Mouse (Mus musculus): ENCODE results near the gene Pfdn5. TPM values are rescaled to one million over a fixed set of nuclear protein-coding genes. Genes with fewer than 3 reads are reported as not detected.
A peak's percentile ranks its signal among the peaks of the same experiment; 100 is the strongest.

Pfdn5 gene
- 239 and 257 TPM in 2 replicates for polyA plus RNA-seq (2011; ENCODE audit: insufficient read length, low read depth, missing spikeins)

GRCm38 (mm10) chr15:102326022-102326576 is at the start of gene Pfdn5:
TSS of gene Pfdn5 (plus strand) at chr15:102326116.
- TF ChIP-seq POLR2A (IDR thresholded peaks at IDR 0.05; ENCODE audit: low read depth, low read length) (peak; percentile 70), CTCF (IDR thresholded peaks at IDR 0.05; ENCODE audit: borderline replicate concordance, insufficient read depth, low read length) (no peak)
- Histone ChIP-seq H3K27ac (ENCODE audit: insufficient read depth, low read length) (peak within 1 kb of the TSS; percentile 73; the same call in 1 of the 2 replicates), H3K4me1 (ENCODE audit: control insufficient read depth, insufficient read depth, low read length) (no peaks in the 10 kb centered on the region), H3K4me3 (ENCODE audit: insufficient read depth, low read length) (peak within 1 kb of the TSS; percentile 86)

GRCm38 (mm10) chr15:102278726-102279091 is 47.2 kb upstream of the Pfdn5 start:
- no peak for TF ChIP-seq POLR2A (IDR thresholded peaks at IDR 0.05; ENCODE audit: low read depth, low read length)
- no peak for TF ChIP-seq CTCF (IDR thresholded peaks at IDR 0.05; ENCODE audit: borderline replicate concordance, insufficient read depth, low read length)
- H3K4me3 ChIP-seq (ENCODE audit: insufficient read depth, low read length), result peak overlapping the region; percentile 72
- no peak overlapping the region for H3K27ac ChIP-seq (ENCODE audit: insufficient read depth, low read length)
- H3K4me1 ChIP-seq (ENCODE audit: control insufficient read depth, insufficient read depth, low read length), result no peaks in the 10 kb centered on the region

- TF ChIP-seq POLR2A (IDR thresholded peaks at IDR 0.05; ENCODE audit: low read depth, low read length) (peak; percentile 90), CTCF (IDR thresholded peaks at IDR 0.05; ENCODE audit: borderline replicate concordance, insufficient read depth, low read length) (peak; percentile 28; the same call in 1 of the 2 replicates)
- H3K4me3 ChIP-seq (ENCODE audit: insufficient read depth, low read length), result peak within 1 kb of the TSS; percentile 72
- no peaks in the 10 kb centered on the region for H3K4me1 ChIP-seq (ENCODE audit: control insufficient read depth, insufficient read depth, low read length)
- H3K27ac ChIP-seq (ENCODE audit: insufficient read depth, low read length), result peak within 1 kb of the TSS; percentile 72
These were observed 46.7 kb upstream of the Pfdn5 start, which contains the start of gene Mfsd5 for GRCm38 (mm10) chr15:102279092-102279782. TSS of gene Mfsd5 (plus strand) at chr15:102279454.

GRCm38 (mm10) chr15:102279783-102280520 is 46.0 kb upstream of the Pfdn5 start:
- peak overlapping the region; percentile 72 for H3K27ac ChIP-seq (ENCODE audit: insufficient read depth, low read length)
- peak overlapping the region; percentile 72 for H3K4me3 ChIP-seq (ENCODE audit: insufficient read depth, low read length)
- TF ChIP-seq POLR2A (IDR thresholded peaks at IDR 0.05; ENCODE audit: low read depth, low read length) (no peak; the same call in 1 of the 2 replicates), CTCF (IDR thresholded peaks at IDR 0.05; ENCODE audit: borderline replicate concordance, insufficient read depth, low read length) (no peak)
- no peaks in the 10 kb centered on the region for H3K4me1 ChIP-seq (ENCODE audit: control insufficient read depth, insufficient read depth, low read length)

GRCm38 (mm10) chr15:102280623-102281022 is 45.3 kb upstream of the Pfdn5 start:
- Histone ChIP-seq H3K27ac (ENCODE audit: insufficient read depth, low read length) (no peak overlapping the region), H3K4me3 (ENCODE audit: insufficient read depth, low read length) (peak overlapping the region; percentile 72), H3K4me1 (ENCODE audit: control insufficient read depth, insufficient read depth, low read length) (no peaks in the 10 kb centered on the region)
- no peak for TF ChIP-seq CTCF (IDR thresholded peaks at IDR 0.05; ENCODE audit: borderline replicate concordance, insufficient read depth, low read length)
- no peak for TF ChIP-seq POLR2A (IDR thresholded peaks at IDR 0.05; ENCODE audit: low read depth, low read length)

DNA sequence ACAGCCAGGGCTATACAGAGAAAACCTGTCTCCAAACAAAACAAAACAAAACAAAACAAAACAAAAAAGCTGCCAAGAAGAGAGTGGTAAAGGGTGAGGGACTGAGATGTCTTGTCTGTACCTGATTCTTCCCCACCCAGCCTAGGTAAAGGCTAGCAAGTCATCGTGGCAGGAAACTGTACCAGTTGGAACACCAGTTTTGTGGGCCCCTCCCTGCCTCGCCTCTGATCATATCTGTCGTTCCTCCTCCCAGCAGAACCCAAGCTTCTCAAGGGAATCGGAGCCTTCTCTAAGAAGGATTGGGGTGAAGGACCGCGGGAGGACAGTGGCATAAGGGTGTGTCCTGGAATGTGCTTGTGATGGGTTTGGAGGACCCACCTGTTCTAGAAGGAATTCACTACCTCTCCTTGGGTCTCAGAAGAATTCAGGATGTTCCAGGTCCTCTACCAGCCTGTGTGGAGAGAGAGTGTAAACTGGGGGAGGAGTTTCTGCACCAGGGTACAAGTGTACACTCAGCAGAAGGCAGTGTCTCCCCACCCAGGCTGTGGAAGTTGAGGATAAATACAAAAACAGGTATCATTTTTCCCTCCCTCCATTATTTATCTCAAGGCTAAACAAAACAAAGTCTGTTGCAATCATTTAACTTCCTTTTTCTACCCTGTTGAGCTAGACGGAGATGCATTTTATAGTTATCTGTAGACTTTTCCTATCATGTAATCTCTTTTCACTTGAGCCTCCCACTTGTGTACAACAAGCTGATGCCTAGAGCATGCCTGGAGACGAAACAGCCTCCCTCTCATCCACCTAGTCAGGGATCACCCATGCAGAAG is 43.2 kb upstream of the Pfdn5 start:
- no peak overlapping the region for H3K27ac ChIP-seq (ENCODE audit: insufficient read depth, low read length)
- H3K4me1 ChIP-seq (ENCODE audit: control insufficient read depth, insufficient read depth, low read length), result no peaks in the 10 kb centered on the region
- H3K4me3 ChIP-seq (ENCODE audit: insufficient read depth, low read length), result no peak overlapping the region
- TF ChIP-seq CTCF (IDR thresholded peaks at IDR 0.05; ENCODE audit: borderline replicate concordance, insufficient read depth, low read length) (no peak), POLR2A (IDR thresholded peaks at IDR 0.05; ENCODE audit: low read depth, low read length) (no peak)

DNA sequence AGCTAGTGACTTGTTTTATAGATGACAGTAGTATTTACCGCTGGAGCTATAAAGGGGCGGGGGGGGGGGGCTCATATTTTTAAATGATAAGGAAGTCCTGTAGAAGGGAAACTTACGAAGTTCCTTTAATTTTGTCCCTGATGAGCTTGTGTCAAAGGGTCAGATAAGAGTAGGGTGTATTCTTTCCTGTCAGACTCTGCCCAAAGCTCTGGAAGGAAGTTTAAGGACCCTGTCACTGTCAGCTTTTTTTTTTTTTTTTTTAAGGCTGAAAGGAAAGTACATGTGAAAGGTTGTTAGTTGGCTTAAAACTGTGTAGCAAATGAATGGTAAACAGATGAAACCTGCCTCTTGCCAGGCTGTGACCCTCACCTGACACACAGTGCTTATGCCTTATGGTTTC is 42.3 kb upstream of the Pfdn5 start:
- Histone ChIP-seq H3K4me3 (ENCODE audit: insufficient read depth, low read length) (no peak overlapping the region), H3K4me1 (ENCODE audit: control insufficient read depth, insufficient read depth, low read length) (no peaks in the 10 kb centered on the region), H3K27ac (ENCODE audit: insufficient read depth, low read length) (no peak overlapping the region)
- TF ChIP-seq CTCF (IDR thresholded peaks at IDR 0.05; ENCODE audit: borderline replicate concordance, insufficient read depth, low read length) (no peak), POLR2A (IDR thresholded peaks at IDR 0.05; ENCODE audit: low read depth, low read length) (no peak)

DNA sequence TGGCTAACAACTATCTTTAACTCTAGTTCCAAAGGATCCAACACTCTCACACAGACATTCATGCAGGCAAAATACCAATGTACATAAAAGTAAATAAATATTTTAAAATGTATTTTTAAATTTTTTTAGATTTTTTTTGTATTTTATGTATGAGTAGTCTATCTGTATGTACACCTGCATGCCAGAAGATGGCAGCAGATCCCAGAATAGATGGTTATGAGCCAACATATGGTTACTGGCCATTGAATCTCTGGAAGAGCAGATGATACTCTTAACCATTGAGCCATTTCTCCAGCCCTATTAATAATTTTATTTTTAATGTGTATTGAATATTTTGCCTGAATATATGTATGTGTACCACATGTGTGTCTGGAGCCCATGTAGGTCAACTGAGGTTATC is 38.5 kb upstream of the Pfdn5 start:
- Histone ChIP-seq H3K4me3 (ENCODE audit: insufficient read depth, low read length) (no peak overlapping the region), H3K27ac (ENCODE audit: insufficient read depth, low read length) (no peak overlapping the region), H3K4me1 (ENCODE audit: control insufficient read depth, insufficient read depth, low read length) (no peaks in the 10 kb centered on the region)
- no peak for TF ChIP-seq POLR2A (IDR thresholded peaks at IDR 0.05; ENCODE audit: low read depth, low read length)
- TF ChIP-seq CTCF (IDR thresholded peaks at IDR 0.05; ENCODE audit: borderline replicate concordance, insufficient read depth, low read length), result no peak

Measured in embryonic fibroblast, embryonic 13.5 days (primary cell).